Mouse (Mus musculus) bone marrow, adult 2 months (tissue): ENCODE measurements at regions not wholly inside any gene's neighbourhood (a gene's known extent, or its start where the extent isn't known, plus 50 kb on each side); places are given as distances from the start of the nearest gene placed in this dataset.

Source experiments
- CTCF ChIP-seq: fragments of 200-500 bp; IDR thresholded peaks from 2 replicates; pipeline ENCODE4 v1.5.1; 2011; ENCODE audit warnings: low read length, control low read depth; ENCODE audit not compliant: control insufficient read depth, insufficient read depth
- POLR2A ChIP-seq: fragments of 200-500 bp; IDR thresholded peaks from 2 replicates; pipeline ENCODE4 v1.6.1; 2011; ENCODE audit warnings: low read depth, mild to moderate bottlenecking, control low read depth, low read length, borderline replicate concordance; ENCODE audit not compliant: control insufficient read depth

DNA sequence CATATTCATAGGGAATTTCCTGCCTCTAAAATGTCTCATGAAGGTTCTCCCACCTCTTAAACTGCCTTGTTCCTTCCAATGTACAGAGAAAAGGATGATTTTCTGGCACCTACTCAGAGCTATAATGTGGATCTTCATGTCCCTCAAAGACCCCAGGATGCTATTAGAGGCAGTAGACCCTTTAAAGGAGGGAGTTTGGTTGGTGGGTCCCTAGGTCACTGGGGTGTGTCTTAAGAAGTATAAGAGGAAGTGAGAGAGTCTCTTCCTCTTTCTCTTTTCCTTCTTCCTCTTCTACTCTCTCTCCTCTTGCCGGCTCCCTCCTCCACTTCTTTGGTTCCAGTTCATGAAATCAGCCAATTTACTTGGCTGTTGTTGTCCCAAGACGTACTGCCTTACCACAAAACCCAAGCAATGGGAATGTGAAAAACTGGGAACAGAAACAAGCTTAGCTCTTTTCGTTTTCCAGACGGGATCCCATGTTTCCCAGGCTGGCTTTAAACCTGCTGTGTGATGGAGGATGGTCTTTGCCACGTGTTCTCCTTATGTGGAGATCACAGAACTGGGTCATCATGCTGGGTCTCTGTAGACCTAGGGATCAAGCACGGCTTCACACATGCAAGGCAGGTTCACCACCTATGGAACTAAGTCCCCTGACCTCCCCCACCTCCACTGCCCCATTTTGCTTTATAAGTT lies 74.9 kb downstream of the Kctd12 start:
- TF ChIP-seq CTCF (no peak), POLR2A (no peak)
